Mouse (Mus musculus): ENCODE results near the gene Zfp609. TPM values are rescaled to one million over a fixed set of nuclear protein-coding genes. Genes with fewer than 3 reads are reported as not detected.

Gene Zfp609
- total RNA-seq, 2 experiments from 2014 or later: 16.3 to 17.8 TPM

GRCm38 (mm10) chr9:65776137-65776872, 51.1 kb downstream of the Zfp609 start:
- intact Hi-C loops (cut with DNase I): no loop called here
- no peak for DNase-seq

DNA sequence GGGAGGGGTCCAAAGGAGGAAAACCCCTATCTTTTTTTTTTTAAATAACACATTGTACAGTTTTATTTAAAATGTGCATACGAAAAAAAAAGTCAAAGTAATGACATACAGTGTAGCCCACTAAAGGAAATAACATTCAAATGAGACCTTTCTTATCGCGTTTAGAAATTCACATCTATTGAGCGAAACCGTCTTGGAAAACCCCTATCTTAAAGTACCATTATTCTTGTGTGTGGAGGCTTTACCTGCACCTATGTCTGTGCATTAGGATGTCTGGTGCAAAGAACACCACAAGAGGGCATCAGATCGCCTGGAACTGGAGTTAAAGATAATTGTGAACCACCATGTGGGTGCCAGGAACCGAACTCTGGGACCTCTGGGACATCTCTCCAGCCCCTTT, 53.6 kb downstream of the Zfp609 start:
- no peak for DNase-seq
- intact Hi-C loops (cut with DNase I): loop anchor here (5.0 kb wide), 2 partner anchors 54 to 949 kb away; partner anchors contain the start of gene Zfp609

- intact Hi-C loops (cut with DNase I): loop anchor here (5.0 kb wide), 2 partner anchors 56 to 951 kb away; partner anchors contain the start of gene Zfp609
- no peak for DNase-seq
Observed at GRCm38 (mm10) chr9:65771011-65771664, 56.2 kb downstream of the Zfp609 start.

DNA sequence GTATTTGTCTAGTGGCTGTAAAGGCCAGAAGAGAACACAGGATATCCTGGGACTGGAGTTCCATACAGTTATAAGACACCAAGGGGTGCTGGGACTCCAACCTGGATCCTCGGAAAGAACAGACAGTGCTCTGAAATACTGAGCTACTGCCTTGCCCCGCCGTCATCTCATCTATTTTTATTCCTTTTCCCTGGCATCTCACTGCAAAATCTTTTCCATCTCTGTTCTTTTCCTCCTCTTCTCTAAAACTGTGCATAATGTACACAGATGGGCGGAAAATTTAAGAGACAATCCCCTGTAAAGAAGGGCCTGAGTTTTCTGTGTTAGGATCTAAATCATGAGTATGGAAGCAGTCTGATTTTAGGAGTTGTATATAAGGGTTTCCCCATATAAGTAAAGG, 64.6 kb downstream of the Zfp609 start:
- intact Hi-C loops (cut with DNase I): no loop called here

GRCm38 (mm10) chr9:65759992-65760391, 67.4 kb downstream of the Zfp609 start:
- intact Hi-C loops (cut with DNase I): loop anchor here (5.0 kb wide), 1 partner anchor 67 kb away; the partner anchor contains the start of gene Zfp609
- no peak for DNase-seq

More for the DNA sequence above, 64.6 kb downstream of the Zfp609 start:
- DNase-seq: no peak

DNA sequence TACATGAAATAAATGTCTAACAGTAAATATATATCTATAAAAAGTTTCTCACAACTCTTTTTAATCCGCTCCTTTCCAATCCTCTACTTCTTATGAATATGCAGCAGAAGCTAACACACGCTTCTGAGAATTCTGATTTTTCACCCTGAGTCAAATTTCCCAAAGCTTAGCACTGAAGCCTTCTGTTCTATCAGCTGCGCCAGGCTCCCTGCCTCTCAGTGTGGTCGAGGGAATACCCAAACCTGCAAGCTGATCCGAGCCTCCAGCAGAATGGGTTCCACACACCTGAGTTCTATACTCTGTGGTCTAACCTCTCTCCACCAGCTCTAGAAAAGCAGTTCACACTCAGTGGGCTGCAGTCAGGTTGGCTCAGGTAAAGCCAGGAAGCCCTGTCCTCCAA, 68.1 kb downstream of the Zfp609 start:
- no peak for DNase-seq
- intact Hi-C loops (cut with DNase I): loop anchor here (5.0 kb wide), 1 partner anchor 68 kb away; the partner anchor contains the start of gene Zfp609

DNA sequence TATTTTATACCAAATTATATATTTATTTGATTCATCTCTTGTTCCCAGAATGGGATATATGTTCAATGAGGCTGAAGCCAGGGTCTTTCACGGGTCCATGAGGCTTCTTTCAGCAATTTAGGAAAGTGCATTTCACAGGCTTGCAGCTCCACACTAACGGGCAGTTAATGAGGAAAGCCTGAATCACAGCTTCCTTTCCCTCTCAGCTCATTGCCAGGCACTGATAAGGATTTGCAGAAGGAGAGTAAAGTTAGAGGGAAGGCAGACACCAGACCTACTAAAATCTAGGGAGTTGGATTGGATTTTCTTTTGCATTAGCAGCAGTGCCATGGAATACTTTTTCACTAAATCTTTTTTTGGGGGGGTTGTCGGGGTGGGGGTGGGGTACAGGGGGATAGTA, 69.5 kb downstream of the Zfp609 start:
- intact Hi-C loops (cut with DNase I): loop anchor here (5.0 kb wide), 1 partner anchor 69 kb away; the partner anchor contains the start of gene Zfp609

DNA sequence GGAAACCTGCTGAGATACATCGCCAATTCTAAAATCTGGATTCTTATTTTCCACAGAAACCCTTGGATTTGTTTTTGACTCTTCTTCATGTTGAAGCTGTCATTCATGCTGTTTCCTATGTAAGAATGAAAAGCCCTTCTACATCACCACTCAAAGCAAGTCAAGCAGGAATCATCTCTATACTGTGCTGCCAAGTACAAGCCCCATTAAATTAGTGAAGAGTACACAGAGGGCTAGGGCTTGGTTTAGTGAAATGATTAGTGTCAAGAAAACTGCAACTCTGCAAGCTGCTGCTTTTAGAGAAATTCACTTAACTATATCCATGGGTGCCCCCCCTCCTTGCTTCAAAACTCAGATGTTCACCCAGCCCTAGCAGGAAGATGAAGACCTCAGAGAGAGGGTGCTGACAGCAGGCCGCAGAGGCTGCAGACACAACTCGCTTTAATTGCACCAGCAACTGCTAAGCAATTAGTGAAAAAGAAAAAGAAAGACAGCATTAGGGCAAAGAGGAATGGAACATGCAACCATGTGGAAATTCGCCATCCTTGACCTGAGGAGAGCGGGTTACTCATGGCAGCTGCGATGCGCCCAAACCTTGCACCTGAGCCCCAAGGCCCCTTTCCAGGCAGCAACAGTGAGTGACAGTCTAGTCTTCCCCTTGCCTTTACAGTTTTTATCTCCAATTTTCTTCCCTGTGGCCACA, 71.5 kb downstream of the Zfp609 start:
- intact Hi-C loops (cut with DNase I): loop anchor here (5.0 kb wide), 1 partner anchor 71 kb away; the partner anchor contains the start of gene Zfp609
- DNase-seq: no peak

More for the DNA sequence above, 69.5 kb downstream of the Zfp609 start:
- DNase-seq: no peak

DNA sequence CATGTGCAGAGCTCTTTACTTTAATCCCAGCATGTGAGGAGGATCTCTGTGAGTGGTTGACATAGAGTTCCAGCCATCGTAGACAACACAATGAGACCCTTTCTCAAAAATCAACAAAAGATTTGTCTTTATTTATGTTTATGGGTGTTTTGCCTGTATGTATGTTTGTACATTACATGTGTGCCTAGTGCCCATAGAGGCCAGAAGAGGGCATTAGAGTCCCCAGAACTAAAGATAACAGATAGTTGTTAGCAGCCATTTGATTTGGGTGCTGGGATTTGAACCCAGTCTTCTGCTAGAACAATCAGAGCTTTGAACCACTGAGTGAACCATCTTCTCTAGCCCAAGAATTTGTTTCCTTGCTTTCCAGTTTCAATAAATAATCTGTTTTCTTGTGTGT, 72.2 kb downstream of the Zfp609 start:
- no peak for DNase-seq
- intact Hi-C loops (cut with DNase I): loop anchor here (5.0 kb wide), 1 partner anchor 72 kb away; the partner anchor contains the start of gene Zfp609

GRCm38 (mm10) chr9:65752632-65753031, 74.7 kb downstream of the Zfp609 start:
- intact Hi-C loops (cut with DNase I): no loop called here
- no peak for DNase-seq

DNA sequence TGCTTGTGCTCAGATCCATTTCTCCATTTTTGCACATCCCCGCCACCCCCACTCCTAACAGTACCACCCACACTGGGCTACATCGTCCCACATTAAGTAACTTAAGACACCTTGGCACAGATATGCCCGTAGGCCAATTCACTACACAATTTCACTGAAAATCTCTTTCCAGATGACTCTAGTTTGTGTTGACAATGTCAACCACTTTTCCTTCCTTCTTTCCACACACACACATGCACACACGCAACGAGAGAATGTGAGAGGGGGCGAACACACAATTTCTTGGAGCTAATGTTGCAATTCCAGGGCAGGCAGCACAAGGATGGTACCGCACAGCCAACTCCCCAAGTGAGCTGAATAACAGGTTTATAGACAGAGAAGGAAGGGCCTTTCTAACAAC, 75.5 kb downstream of the Zfp609 start:
- DNase-seq: no peak
- intact Hi-C loops (cut with DNase I): no loop called here

GRCm38 (mm10) chr9:65748102-65748501, 79.3 kb downstream of the Zfp609 start:
- intact Hi-C loops (cut with DNase I): no loop called here
- DNase-seq: no peak

- intact Hi-C loops (cut with DNase I): no loop called here
- no peak for DNase-seq
Observed at GRCm38 (mm10) chr9:65746479-65746878, 80.9 kb downstream of the Zfp609 start.

DNA sequence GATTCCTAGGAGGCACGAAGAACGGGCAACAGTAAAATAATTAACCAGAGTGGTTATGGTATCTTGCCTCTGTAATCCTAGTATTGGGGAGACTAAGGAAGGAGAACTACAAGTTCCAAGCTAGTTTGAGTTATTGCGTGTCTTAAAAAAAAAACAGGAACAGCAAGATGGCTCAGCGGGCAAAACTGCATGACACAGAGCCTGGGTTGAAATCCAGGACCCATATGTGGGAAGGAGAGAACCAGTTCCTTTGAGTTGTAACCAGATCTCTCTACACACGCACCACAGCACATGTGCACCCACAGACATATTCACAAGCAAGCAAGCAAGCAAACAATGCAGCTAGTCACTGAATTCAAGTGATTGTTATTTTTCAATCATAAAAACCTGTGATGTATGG, 81.9 kb downstream of the Zfp609 start:
- intact Hi-C loops (cut with DNase I): no loop called here
- DNase-seq: no peak

- intact Hi-C loops (cut with DNase I): no loop called here
- no peak for DNase-seq
Observed at GRCm38 (mm10) chr9:65744171-65745082, 82.9 kb downstream of the Zfp609 start.

DNA sequence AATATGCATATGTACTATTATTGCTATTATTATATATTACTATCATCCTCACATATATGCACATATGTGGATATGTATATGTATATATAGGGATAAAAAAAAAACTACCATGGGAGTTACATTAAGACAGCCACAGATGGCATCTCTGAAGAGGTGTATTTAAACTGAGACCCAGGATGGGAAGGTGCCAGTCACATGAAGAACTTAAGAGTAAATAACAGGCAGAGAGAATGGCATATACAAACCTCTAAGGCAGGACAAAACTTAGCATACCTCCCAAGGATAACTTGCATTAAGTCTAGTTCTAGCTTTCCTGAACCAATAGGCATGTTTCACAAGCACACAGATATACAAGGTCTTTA, 83.6 kb downstream of the Zfp609 start:
- intact Hi-C loops (cut with DNase I): no loop called here
- no peak for DNase-seq

DNA sequence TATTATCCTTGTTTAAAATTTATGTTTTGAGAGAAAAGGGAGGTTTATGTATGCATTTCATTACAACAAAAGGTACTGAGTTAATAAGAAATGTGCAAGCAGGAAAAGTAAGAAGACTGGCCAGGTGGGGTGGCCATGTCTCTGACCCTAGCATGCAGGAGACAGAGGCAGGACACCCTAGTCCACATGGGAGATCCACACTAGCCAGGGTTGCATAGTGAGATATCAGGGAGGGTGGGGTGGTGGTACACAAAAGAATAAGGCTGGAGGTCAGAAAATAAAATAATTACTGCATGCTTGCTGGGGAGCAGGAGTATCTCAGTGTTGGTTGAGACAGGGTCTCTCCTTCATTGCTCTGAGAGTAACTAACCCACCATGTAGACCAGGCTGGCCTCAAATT, 84.0 kb downstream of the Zfp609 start:
- no peak for DNase-seq
- intact Hi-C loops (cut with DNase I): no loop called here

DNA sequence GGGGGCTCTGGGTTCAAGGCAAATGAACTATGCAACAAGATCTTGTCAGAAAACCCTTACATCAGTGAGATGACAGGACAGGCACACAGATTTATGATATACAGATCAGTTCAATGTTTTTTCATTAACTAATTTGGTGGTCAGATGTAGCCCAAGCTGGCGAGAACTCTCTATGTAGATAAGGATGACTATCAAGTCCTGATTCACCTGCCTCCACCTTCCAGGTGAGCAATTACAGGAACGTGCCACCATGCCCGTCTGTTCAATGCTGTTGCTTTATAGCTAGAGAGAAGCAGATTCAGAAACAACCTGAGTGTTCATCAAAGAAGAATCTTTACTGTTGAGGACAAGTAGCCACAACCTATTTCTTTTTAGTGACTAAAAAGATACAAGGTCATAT, 84.6 kb downstream of the Zfp609 start:
- intact Hi-C loops (cut with DNase I): no loop called here

GRCm38 (mm10) chr9:65741066-65741852, 86.1 kb downstream of the Zfp609 start:
- intact Hi-C loops (cut with DNase I): no loop called here
- no peak for DNase-seq

More for the DNA sequence above, 84.6 kb downstream of the Zfp609 start:
- DNase-seq: no peak

Data from gastrocnemius, postnatal 36 days (tissue).